Mouse (Mus musculus): ENCODE data around the gene Zfp426. TPM values are rescaled to one million over a fixed set of nuclear protein-coding genes. Genes with fewer than 3 reads are reported as not detected.
A peak's percentile ranks its signal among the peaks of the same experiment; 100 is the strongest.

Gene Zfp426
- polyA plus RNA-seq, 1 experiment, result 0.44 TPM

DNA sequence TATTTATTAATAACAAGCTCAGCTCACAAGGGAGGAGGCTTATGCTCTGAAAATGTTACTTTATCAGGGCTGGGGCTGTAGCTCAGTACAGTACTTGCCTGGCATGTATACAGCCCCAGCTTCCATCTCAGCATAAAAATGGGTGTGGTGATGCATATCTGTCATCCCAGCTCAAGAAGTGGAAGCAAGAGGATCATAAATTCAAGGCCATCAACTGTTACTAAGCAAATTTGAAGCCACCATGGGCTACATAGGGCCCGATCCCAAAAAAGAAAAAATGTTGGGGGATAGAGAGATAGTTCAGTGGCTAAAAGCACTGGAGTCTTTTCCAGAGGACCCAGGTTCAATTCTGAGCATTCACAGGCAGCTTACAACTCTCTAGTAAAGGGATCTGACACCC, 15.9 kb downstream of the Zfp426 start:
- H3K4me3 ChIP-seq (replicated peaks), result no peak overlapping the region
- peaks cover 75% of the 10 kb centered on the region for H3K36me3 ChIP-seq (ENCODE audit: control insufficient read depth)
- peaks cover 6% of the 10 kb centered on the region for H3K4me1 ChIP-seq (ENCODE audit: control insufficient read depth)
- 0 out of 2 replicates have a peak, but pooled peaks cover 2% of the 10 kb centered on the region for H3K9me3 ChIP-seq (ENCODE audit: control insufficient read depth, low read length)
- no peaks in the 10 kb centered on the region for H3K27me3 ChIP-seq (ENCODE audit: control insufficient read depth)
- TF ChIP-seq TAL1 (IDR thresholded peaks at IDR 0.05; ENCODE audit: low read length), result no peak
- no peak for TF ChIP-seq GATA1 (IDR thresholded peaks at IDR 0.05; ENCODE audit: low read length)

GRCm38 (mm10) chr9:20466761-20467442, 25.6 kb downstream of the Zfp426 start:
- H3K9me3 ChIP-seq (ENCODE audit: control insufficient read depth, low read length), result peaks cover 15% of the 10 kb centered on the region

DNA sequence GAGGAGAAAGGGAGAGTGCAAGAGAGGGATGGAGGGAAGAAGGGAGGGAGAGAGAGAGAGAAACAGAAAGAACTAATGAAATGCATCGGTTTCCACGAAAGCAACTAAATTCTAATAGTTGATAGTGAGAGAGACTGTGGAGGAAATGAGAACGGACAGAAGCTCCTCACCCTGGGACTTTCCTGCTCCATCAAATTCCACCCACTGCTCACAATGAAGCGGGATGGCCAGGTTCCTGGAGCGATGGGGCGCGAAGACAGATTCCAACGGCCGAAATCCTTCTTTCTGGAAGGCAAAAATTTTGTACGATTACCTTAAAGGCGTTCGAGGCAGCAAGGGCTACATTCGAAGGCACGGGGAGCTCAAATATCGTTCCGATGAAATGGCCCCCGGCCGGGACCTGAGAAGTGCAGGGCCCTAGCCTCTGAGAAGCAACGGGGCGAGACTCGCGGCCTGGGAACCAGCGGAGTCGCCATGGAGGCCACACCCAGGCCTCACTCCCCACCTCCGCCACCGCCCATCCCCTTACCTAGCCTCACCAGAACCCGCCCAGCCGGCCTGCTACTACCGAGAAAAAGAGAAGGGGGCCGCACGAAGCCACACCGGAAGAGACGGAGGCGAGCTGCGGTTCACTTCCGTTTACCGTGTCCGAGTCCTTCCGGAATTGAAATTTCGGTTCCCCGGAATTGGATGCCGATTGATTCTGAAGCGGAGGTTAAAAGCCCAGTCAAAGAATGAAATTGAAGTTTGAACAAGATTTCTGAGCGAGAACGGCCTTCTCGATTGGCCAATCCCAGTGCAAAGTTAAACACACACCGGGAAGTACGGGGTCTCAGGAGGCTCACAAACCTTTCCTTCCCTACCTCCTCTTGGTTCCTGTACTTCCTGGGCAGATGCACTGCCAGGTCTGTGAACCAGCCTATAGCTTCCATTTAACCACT, 32.9 kb downstream of the Zfp426 start, which contains the start of gene Zfp26:
Gene Zfp26 (minus strand): TSS at position 786 of the 941 bp plus-strand sequence.
- H3K27me3 ChIP-seq (ENCODE audit: control insufficient read depth), result peaks cover 5% of the 10 kb centered on the region
- TF ChIP-seq GATA1 (IDR thresholded peaks at IDR 0.05; ENCODE audit: low read length), result no peak
- TF ChIP-seq TAL1 (IDR thresholded peaks at IDR 0.05; ENCODE audit: low read length), result no peak
- peaks cover 12% of the 10 kb centered on the region for H3K36me3 ChIP-seq (ENCODE audit: control insufficient read depth)
- peak within 1 kb of the TSS; percentile 81 for H3K4me3 ChIP-seq (replicated peaks)
- H3K9me3 ChIP-seq (ENCODE audit: control insufficient read depth, low read length), result no peaks in the 10 kb centered on the region
- peaks cover 25% of the 10 kb centered on the region for H3K4me1 ChIP-seq (ENCODE audit: control insufficient read depth)

More at GRCm38 (mm10) chr9:20466761-20467442, 25.6 kb downstream of the Zfp426 start:
- H3K4me1 ChIP-seq (ENCODE audit: control insufficient read depth), result no peaks in the 10 kb centered on the region
- peaks cover 5% of the 10 kb centered on the region for H3K27me3 ChIP-seq (ENCODE audit: control insufficient read depth)
- H3K36me3 ChIP-seq (ENCODE audit: control insufficient read depth), result peaks cover 25% of the 10 kb centered on the region
- no peak overlapping the region for H3K4me3 ChIP-seq (replicated peaks)
- TF ChIP-seq TAL1 (IDR thresholded peaks at IDR 0.05; ENCODE audit: low read length), result no peak
- no peak for TF ChIP-seq GATA1 (IDR thresholded peaks at IDR 0.05; ENCODE audit: low read length)

DNA sequence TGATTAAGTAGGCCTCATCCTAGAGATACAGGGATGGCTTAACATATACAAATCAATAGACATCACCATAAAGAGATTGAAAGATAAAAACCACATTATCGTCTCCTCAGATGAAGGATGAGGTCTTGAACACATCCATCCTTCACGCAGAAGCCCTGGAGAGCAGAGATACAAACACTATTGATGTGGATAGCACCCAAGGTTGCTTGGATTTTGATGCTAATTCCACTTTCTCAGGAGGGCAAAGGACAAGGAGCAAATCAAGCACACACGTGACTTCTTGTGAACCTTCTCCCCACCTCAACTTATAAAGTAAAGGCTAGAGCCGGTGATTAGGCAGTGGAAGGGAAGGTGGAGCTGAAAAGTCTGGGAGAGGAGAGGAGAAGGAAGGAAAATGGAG, 38.9 kb downstream of the Zfp426 start:
- no peaks in the 10 kb centered on the region for H3K9me3 ChIP-seq (ENCODE audit: control insufficient read depth, low read length)
- no peaks in the 10 kb centered on the region for H3K27me3 ChIP-seq (ENCODE audit: control insufficient read depth)
- H3K36me3 ChIP-seq (ENCODE audit: control insufficient read depth), result peaks cover 31% of the 10 kb centered on the region
- peaks cover 7% of the 10 kb centered on the region for H3K4me1 ChIP-seq (ENCODE audit: control insufficient read depth)
- TF ChIP-seq TAL1 (IDR thresholded peaks at IDR 0.05; ENCODE audit: low read length) (no peak), GATA1 (IDR thresholded peaks at IDR 0.05; ENCODE audit: low read length) (no peak)
- H3K4me3 ChIP-seq (replicated peaks), result no peak overlapping the region

DNA sequence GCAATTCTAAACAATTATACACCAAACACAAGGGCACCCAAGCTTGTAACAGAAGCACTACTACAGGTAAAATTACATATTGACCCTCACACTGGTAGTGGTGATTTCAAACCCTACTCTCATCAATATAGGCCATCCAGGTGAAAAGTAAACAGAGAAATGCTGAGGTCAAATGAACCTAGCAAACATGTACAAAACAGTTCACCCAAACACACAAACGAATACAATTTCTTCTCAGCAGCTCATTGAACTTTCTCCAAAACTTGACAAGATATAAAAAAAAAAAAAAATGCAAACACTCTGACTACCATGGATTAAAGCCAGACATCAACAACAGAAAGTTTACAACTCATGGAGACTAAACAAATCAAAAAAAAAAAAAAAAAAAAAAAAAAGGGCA, 41.1 kb downstream of the Zfp426 start:
- no peak overlapping the region for H3K4me3 ChIP-seq (replicated peaks)
- H3K27me3 ChIP-seq (ENCODE audit: control insufficient read depth), result no peaks in the 10 kb centered on the region
- peaks cover 33% of the 10 kb centered on the region for H3K36me3 ChIP-seq (ENCODE audit: control insufficient read depth)
- no peaks in the 10 kb centered on the region for H3K9me3 ChIP-seq (ENCODE audit: control insufficient read depth, low read length)
- no peak for TF ChIP-seq TAL1 (IDR thresholded peaks at IDR 0.05; ENCODE audit: low read length)
- TF ChIP-seq GATA1 (IDR thresholded peaks at IDR 0.05; ENCODE audit: low read length), result no peak
- no peaks in the 10 kb centered on the region for H3K4me1 ChIP-seq (ENCODE audit: control insufficient read depth)

DNA sequence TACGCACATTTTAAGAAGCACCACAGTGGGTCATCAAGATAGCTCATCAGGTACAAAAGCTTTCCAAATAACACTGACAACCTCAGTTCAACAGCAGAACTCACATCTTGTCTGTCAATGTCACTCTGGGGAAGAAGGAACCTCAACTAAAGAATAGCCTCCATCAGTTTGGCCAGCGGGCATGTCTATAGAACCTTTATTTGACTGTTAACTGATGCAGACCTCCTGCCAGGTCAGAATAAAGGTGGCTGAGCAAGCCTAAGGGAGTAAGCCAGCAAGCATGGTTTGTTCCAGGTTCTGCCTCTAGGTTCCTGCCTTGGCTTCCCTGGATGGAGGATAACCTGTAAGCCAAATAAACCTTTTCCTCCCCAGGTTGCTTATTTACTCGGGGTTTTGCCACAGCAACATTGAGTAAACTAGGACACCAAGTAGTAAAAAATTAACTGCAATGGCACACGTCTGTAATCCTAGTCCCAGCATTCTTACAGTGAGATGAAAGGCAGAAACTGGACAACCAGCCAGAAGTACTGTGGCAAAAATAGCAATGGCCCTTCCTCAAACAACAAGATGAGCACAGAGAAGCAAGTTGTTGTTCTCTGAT, 49.3 kb downstream of the Zfp426 start:
- Histone ChIP-seq H3K36me3 (ENCODE audit: control insufficient read depth) (peaks cover 68% of the 10 kb centered on the region), H3K4me3 (replicated peaks) (no peak overlapping the region), H3K27me3 (ENCODE audit: control insufficient read depth) (no peaks in the 10 kb centered on the region), H3K4me1 (ENCODE audit: control insufficient read depth) (no peaks in the 10 kb centered on the region), H3K9me3 (ENCODE audit: control insufficient read depth, low read length) (peaks cover 6% of the 10 kb centered on the region)
- TF ChIP-seq TAL1 (IDR thresholded peaks at IDR 0.05; ENCODE audit: low read length), result no peak
- no peak for TF ChIP-seq GATA1 (IDR thresholded peaks at IDR 0.05; ENCODE audit: low read length)

DNA sequence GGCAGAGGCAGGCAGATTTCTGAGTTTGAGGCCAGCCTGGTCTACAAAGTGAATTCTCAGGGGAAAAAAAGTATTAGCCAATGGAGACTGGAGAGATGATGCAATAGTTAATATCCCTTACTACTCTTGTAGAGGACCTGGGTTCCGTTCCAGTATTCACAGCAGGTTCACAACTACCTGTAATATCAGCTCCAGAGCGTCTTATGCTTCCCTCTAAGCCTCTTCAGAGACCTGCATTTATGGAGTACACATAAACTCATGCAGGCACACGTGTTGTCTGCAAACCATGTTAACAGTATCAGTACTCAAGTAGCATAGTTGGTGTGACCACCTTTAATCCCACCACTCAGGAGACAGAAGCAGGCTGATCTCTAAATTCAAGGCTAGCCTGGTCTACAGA, 62.5 kb downstream of the Zfp426 start:
- no peaks in the 10 kb centered on the region for H3K4me1 ChIP-seq (ENCODE audit: control insufficient read depth)
- TF ChIP-seq TAL1 (IDR thresholded peaks at IDR 0.05; ENCODE audit: low read length), result no peak
- TF ChIP-seq GATA1 (IDR thresholded peaks at IDR 0.05; ENCODE audit: low read length), result no peak
- H3K27me3 ChIP-seq (ENCODE audit: control insufficient read depth), result no peaks in the 10 kb centered on the region
- no peaks in the 10 kb centered on the region for H3K9me3 ChIP-seq (ENCODE audit: control insufficient read depth, low read length)
- no peak overlapping the region for H3K4me3 ChIP-seq (replicated peaks)
- no peaks in the 10 kb centered on the region for H3K36me3 ChIP-seq (ENCODE audit: control insufficient read depth)

Other genes starting within 250 kb of the Zfp426 start
- gene Olfr39, start 210.4 kb downstream of the Zfp426 start, polyA plus RNA-seq (2012), result not detected in 2 replicates
- gene Olfr873, start 194.2 kb downstream of the Zfp426 start, polyA plus RNA-seq (2012), result not detected in 2 replicates
- not detected in 2 replicates for gene Olfr18, start 156.7 kb downstream of the Zfp426 start, polyA plus RNA-seq (2012)
- 0.04 and 0.06 TPM in 2 replicates for gene Zfp560, start 107.6 kb downstream of the Zfp426 start, polyA plus RNA-seq (2012)
- under 0.01 and 0.01 TPM in 2 replicates for gene Zfp26, start 32.6 kb downstream of the Zfp426 start, polyA plus RNA-seq (2012)
- gene Zfp266, start 28.7 kb upstream of the Zfp426 start, polyA plus RNA-seq (2012), result 0.03 and 0.04 TPM in 2 replicates
- 0.11 and 0.13 TPM in 2 replicates for gene Zfp846, start 88.5 kb upstream of the Zfp426 start, polyA plus RNA-seq (2012)
- gene Ubl5, start 150.1 kb upstream of the Zfp426 start, polyA plus RNA-seq (2012), result 2.7 and 3.2 TPM in 2 replicates
- 0.38 and 0.83 TPM in 2 replicates for gene Fbxl12, start 152.0 kb upstream of the Zfp426 start, polyA plus RNA-seq (2012)
- 2.3 and 2.4 TPM in 2 replicates for gene Pin1, start 159.3 kb upstream of the Zfp426 start, polyA plus RNA-seq (2012)

All from erythroblast, embryonic 14.5 days (primary cell).